Mouse (Mus musculus): Measurements from ENCODE around the gene Dapk1.

DNA sequence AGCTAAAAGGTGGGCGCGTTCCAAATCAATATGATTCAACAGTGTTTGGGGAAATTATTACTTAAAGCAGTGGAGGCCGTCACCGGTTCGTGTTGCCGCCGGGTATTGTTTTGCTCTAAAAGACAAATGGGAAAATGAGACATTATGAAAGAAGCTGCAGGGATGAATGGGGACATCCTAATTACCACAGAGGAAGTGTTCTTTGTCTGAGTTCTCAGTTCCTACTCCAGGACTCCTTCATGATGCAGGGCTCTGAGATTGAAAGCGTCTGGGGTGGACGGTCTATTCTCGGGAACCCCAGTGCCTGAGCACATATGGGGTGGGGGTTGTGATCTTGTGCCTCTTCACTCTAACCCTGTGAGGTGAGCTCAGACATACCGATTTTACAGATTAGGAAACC lies 48.3 kb downstream of the Dapk1 start:
- no peak for TF ChIP-seq EP300 (IDR thresholded peaks at IDR 0.05; ENCODE audit: low read depth)
- TF ChIP-seq CTCF (IDR thresholded peaks at IDR 0.05; ENCODE audit: low read depth): no peak
